Mouse (Mus musculus) forebrain, embryonic 12.5 days (tissue): ENCODE measurements around the gene Majin. TPM values are rescaled to one million over a fixed set of nuclear protein-coding genes. Genes with fewer than 3 reads are reported as not detected.

Experiments
- ATAC-seq: fragments of 200-750 bp; cut with Nextera tagmentation; 2 replicates; pipeline ENCODE4 v1.8.0; 2017; ENCODE audit warnings: moderate TSS enrichment; ENCODE audit not compliant: low FRiP score
- H3K27ac ChIP-seq: fragments of 300-500 bp; sonication (generic); 2 replicates; pipeline ENCODE4 v1.5.1; 2016; ENCODE audit warnings: mild to moderate bottlenecking
- H3K27me3 ChIP-seq: fragments of 300-500 bp; sonication (generic); 2 replicates; pipeline ENCODE4 v1.6.1; 2016; ENCODE audit warnings: mild to moderate bottlenecking
- H3K36me3 ChIP-seq: fragments of 300-500 bp; sonication (generic); replicated peaks from 2 replicates; pipeline ENCODE4 v1.6.1; 2016; ENCODE audit warnings: mild to moderate bottlenecking
- H3K4me1 ChIP-seq: fragments of 300-500 bp; sonication (generic); 2 replicates; pipeline ENCODE4 v1.6.1; 2016
- H3K4me2 ChIP-seq: fragments of 300-500 bp; sonication (generic); 2 replicates; pipeline ENCODE4 v1.6.1; 2016; ENCODE audit warnings: mild to moderate bottlenecking, moderate library complexity
- H3K4me3 ChIP-seq: fragments of 300-500 bp; sonication (generic); replicated peaks from 2 replicates; pipeline ENCODE4 v1.5.1; 2016; ENCODE audit warnings: mild to moderate bottlenecking
- H3K9ac ChIP-seq: fragments of 300-500 bp; sonication (generic); 2 replicates; pipeline ENCODE4 v1.6.1; 2016; ENCODE audit warnings: mild to moderate bottlenecking
- H3K9me3 ChIP-seq: fragments of 300-500 bp; sonication (generic); 2 replicates; pipeline ENCODE4 v1.6.1; 2016
- WGBS: fragments of 180-500 bp; shearing (Covaris S2); methylation state at CpG from one replicate; pipeline ENCODE4 v1.1.7; 2016; 5-methylcytosine and 5-hydroxymethylcytosine counted together
- polyA plus RNA-seq: library from polyadenylated mRNA; unstranded; fragments of >200 nt; fragmentation: Nextera tagmentation; extraction: Ambion mirVana; gene quantifications from 2 replicates; pipeline ENCODE4 v1.2.1, GENCODE M21; 2016

Gene Majin
- polyA plus RNA-seq, 1 experiment from 2014 or later, result not detected

- 82% methylated on average over 8 of the region's 8 CpGs for WGBS
- H3K4me2 ChIP-seq, result no peak overlapping the region
- H3K4me1 ChIP-seq, result no peaks in the 10 kb centered on the region; the same call in 1 of the 2 replicates
- ATAC-seq, result no peak
- no peaks in the 10 kb centered on the region for H3K9me3 ChIP-seq
- H3K36me3 ChIP-seq, result no peaks in the 10 kb centered on the region
- H3K27ac ChIP-seq, result no peak overlapping the region
- H3K27me3 ChIP-seq, result peaks cover 8% of the 10 kb centered on the region; the same call in 1 of the 2 replicates
- H3K4me3 ChIP-seq, result no peak overlapping the region
- no peak overlapping the region for H3K9ac ChIP-seq
Measured at GRCm38 (mm10) chr19:6171215-6171614, 13.0 kb upstream of the Majin start.

DNA sequence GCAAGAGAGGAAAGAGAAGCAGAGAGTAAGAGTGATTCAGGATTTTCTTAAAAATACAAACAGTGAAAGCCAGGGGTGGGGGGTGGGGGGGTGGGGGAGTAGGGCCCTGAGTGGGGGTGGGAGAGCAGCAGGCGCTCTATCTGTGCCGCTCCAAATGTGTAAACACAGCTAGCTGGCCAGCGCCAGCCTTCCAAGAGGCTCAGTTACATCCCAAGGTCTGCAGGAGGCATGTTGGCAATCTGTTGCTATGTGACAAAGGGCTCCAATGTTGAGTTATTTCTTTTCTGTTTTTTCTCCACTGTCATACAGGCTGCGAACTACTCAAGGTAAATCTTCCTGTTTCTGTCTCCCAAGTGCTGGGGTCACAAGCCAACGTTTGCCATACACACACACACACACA lies 9.4 kb upstream of the Majin start:
- H3K27me3 ChIP-seq, result peaks cover 8% of the 10 kb centered on the region; the same call in 1 of the 2 replicates
- H3K4me3 ChIP-seq, result no peak overlapping the region
- H3K27ac ChIP-seq, result no peak overlapping the region
- no peak overlapping the region for H3K9ac ChIP-seq
- no peaks in the 10 kb centered on the region for H3K9me3 ChIP-seq
- ATAC-seq, result no peak
- no peak overlapping the region for H3K4me2 ChIP-seq
- no peaks in the 10 kb centered on the region; the same call in 1 of the 2 replicates for H3K4me1 ChIP-seq
- 58% methylated on average over 5 of the region's 5 CpGs for WGBS
- no peaks in the 10 kb centered on the region for H3K36me3 ChIP-seq

DNA sequence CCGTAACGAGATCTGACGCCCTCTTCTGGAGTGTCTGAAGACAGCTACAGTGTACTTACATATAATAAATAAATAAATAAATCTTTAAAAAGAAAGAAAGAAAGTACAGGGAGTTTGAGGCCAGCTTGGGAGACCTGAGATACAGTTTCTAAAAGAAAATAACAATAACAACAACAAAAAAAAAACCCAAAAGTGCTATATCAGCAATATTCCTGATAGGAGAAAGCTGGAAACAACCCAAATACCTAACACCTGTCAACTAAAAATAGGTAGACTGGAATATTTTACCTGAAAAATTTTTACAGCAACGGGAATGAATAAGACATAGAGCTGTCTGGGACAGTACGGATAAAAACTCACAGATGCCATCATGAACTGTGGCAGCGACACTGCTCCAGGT lies 5.4 kb upstream of the Majin start:
- Histone ChIP-seq H3K27me3 (no peaks in the 10 kb centered on the region; the same call in 1 of the 2 replicates), H3K4me3 (no peak overlapping the region), H3K9ac (no peak overlapping the region), H3K9me3 (no peaks in the 10 kb centered on the region), H3K36me3 (no peaks in the 10 kb centered on the region), H3K4me2 (no peak overlapping the region), H3K4me1 (peaks cover 4% of the 10 kb centered on the region), H3K27ac (no peak overlapping the region)
- no peak for ATAC-seq
- WGBS, result 90% methylated on average over 6 of the region's 6 CpGs

DNA sequence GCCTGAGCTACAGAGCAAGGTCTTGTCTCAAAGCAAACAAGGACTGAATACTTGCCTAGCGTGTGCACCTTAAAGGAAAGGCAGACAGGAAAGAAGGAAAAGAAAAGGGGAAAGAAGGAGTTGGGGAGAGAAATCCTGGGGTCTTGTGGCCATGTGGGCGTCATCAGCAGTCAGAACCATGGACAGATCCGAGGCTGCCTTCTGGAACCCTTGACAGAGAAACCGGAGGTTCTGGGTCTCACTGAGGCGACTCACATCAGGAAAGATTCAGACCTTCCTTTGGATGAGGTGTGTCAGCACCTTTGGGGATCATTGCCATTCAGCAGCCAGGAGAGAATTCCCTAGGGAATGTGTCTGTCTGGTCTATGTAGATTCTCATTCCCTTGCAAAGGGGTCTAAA lies 2.6 kb upstream of the Majin start:
- no peaks in the 10 kb centered on the region; the same call in 1 of the 2 replicates for H3K27me3 ChIP-seq
- no peak for ATAC-seq
- peaks cover 4% of the 10 kb centered on the region; the same call in 1 of the 2 replicates for H3K4me1 ChIP-seq
- no peak overlapping the region for H3K4me2 ChIP-seq
- H3K27ac ChIP-seq, result no peak overlapping the region
- H3K9me3 ChIP-seq, result no peaks in the 10 kb centered on the region
- no peak overlapping the region for H3K4me3 ChIP-seq
- 32% methylated on average over 5 of the region's 5 CpGs for WGBS
- H3K9ac ChIP-seq, result no peak overlapping the region
- H3K36me3 ChIP-seq, result no peaks in the 10 kb centered on the region

GRCm38 (mm10) chr19:6182534-6182933 lies 1.7 kb upstream of the Majin start:
- WGBS, result 20% methylated on average over 3 of the region's 3 CpGs
- H3K9me3 ChIP-seq, result no peaks in the 10 kb centered on the region
- no peak overlapping the region for H3K9ac ChIP-seq
- no peaks in the 10 kb centered on the region; the same call in 1 of the 2 replicates for H3K27me3 ChIP-seq
- no peak overlapping the region for H3K27ac ChIP-seq
- H3K36me3 ChIP-seq, result no peaks in the 10 kb centered on the region
- no peak for ATAC-seq
- no peak overlapping the region for H3K4me3 ChIP-seq
- H3K4me2 ChIP-seq, result no peak overlapping the region
- peaks cover 4% of the 10 kb centered on the region; the same call in 1 of the 2 replicates for H3K4me1 ChIP-seq

- H3K9ac ChIP-seq, result no peak overlapping the region
- no peak overlapping the region for H3K4me3 ChIP-seq
- H3K4me2 ChIP-seq, result no peak overlapping the region
- WGBS, result 77% methylated on average over 2 of the region's 2 CpGs
- H3K4me1 ChIP-seq, result no peaks in the 10 kb centered on the region
- no peaks in the 10 kb centered on the region for H3K27me3 ChIP-seq
- H3K36me3 ChIP-seq, result no peaks in the 10 kb centered on the region
- no peaks in the 10 kb centered on the region for H3K9me3 ChIP-seq
- no peak overlapping the region for H3K27ac ChIP-seq
- ATAC-seq, result no peak
Measured at GRCm38 (mm10) chr19:6204265-6204664, 20.1 kb downstream of the Majin start.

DNA sequence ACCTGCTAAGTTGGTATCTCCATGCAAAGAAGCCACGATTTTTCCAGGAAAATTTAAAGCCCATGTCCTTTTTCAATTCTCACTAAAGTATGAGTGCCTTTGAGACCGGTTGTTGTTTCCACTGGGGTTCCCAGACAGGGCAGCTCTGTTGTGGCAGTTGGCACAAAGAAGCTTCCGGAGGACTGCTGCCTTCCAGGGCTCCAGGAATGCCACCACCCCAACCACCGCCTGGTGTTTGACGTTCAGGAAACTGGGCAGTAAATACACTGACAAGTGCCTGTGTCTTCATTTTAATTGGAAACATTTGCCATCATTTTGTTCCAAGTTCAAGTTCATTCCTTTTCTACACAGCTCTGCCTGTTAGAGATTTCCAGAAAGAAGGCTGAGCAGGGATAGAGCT lies 22.5 kb downstream of the Majin start:
- Histone ChIP-seq H3K9me3 (no peaks in the 10 kb centered on the region), H3K36me3 (no peaks in the 10 kb centered on the region), H3K4me1 (no peaks in the 10 kb centered on the region), H3K27me3 (no peaks in the 10 kb centered on the region), H3K9ac (no peak overlapping the region), H3K27ac (no peak overlapping the region), H3K4me2 (no peak overlapping the region), H3K4me3 (no peak overlapping the region)
- 75% methylated on average over 5 of the region's 5 CpGs for WGBS
- ATAC-seq, result no peak

DNA sequence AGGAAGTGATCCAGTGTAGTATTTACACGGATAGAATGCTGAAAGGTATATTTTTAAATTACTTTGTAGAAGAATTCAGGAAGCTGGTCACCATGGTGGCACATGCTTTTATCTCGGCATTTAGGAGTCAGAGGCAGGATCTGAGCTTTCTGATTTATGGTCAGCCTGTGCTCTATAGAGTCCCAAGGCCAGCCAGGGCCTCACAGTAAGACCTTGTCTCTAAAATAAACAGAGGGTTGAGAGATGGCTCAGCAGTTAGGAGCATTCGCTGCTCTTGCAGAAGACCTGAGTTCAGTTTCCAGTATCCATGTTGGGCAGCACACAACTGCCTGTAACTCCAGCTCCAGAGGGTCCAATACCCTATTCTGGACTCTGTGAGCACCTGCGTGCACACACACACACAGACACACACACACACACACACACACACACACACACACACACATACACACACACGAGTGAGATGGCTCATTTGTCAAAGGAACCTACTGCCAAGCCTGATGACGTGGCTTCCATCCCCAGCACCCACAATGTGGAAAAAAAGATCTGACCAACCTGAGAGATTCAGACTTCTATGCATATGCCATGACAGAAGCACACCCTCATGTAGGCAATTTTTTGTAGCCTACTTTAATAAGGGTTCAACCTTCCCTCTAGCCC lies 32.0 kb downstream of the Majin start:
- H3K4me3 ChIP-seq, result no peak overlapping the region
- H3K4me1 ChIP-seq, result no peaks in the 10 kb centered on the region
- H3K36me3 ChIP-seq, result no peaks in the 10 kb centered on the region
- ATAC-seq, result no peak
- 89% methylated on average over 6 of the region's 6 CpGs for WGBS
- H3K4me2 ChIP-seq, result no peak overlapping the region
- H3K27ac ChIP-seq, result no peak overlapping the region
- H3K27me3 ChIP-seq, result no peaks in the 10 kb centered on the region
- H3K9me3 ChIP-seq, result no peaks in the 10 kb centered on the region
- H3K9ac ChIP-seq, result no peak overlapping the region

GRCm38 (mm10) chr19:6218606-6219005 lies 34.4 kb downstream of the Majin start:
- H3K27ac ChIP-seq, result no peak overlapping the region
- H3K9ac ChIP-seq, result no peak overlapping the region
- no peaks in the 10 kb centered on the region for H3K9me3 ChIP-seq
- ATAC-seq, result no peak
- no peaks in the 10 kb centered on the region for H3K4me1 ChIP-seq
- H3K27me3 ChIP-seq, result no peaks in the 10 kb centered on the region
- WGBS, result 78% methylated on average over 6 of the region's 6 CpGs
- H3K4me2 ChIP-seq, result no peak overlapping the region
- no peak overlapping the region for H3K4me3 ChIP-seq
- no peaks in the 10 kb centered on the region for H3K36me3 ChIP-seq

DNA sequence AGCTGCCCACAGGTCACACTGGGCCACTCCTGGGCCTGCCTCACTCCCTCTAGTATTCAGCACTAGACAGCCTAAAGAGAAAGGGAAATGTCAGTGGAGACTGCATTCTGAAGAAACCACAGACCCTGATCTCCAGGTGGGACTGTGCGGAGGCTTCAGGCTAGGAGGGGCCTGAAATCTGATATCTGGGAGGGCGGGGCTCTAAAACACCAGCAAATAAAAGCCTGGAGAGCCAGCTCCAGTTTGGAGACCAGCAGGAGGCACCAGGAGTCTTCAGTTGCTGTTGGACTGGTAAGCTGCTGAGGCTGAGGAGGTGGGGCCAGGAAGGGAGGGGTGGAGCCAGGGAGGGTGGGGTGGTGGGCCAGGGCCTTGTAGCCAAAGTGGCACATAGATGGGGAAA lies 41.9 kb downstream of the Majin start, which contains the start of gene Gpha2:
Gene Gpha2, plus strand, starts transcription at position 246 of the 400 bp plus-strand sequence.
- Histone ChIP-seq H3K36me3 (peaks cover 41% of the 10 kb centered on the region), H3K27ac (peak within 1 kb of the TSS; percentile 6; the same call in 1 of the 2 replicates), H3K9ac (no peak within 1 kb of the TSS), H3K9me3 (no peaks in the 10 kb centered on the region), H3K4me2 (no peak within 1 kb of the TSS), H3K27me3 (no peaks in the 10 kb centered on the region), H3K4me3 (no peak within 1 kb of the TSS), H3K4me1 (peaks cover 5% of the 10 kb centered on the region; the same call in 1 of the 2 replicates)
- ATAC-seq, result no peak
- 14% methylated on average over 2 of the region's 2 CpGs for WGBS

DNA sequence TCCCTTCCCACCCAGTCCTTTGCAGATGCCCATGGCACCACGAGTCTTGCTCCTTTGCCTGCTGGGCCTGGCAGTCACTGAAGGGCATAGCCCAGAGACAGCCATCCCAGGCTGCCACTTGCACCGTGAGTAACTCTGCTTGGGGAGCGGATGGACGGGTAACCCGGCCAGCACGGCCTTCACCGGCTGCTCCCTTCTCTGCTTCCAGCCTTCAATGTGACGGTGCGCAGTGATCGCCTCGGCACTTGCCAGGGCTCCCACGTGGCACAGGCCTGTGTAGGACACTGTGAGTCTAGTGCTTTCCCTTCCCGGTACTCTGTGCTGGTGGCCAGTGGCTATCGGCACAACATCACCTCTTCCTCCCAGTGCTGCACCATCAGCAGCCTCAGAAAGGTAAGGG lies 42.6 kb downstream of the Majin start:
- no peaks in the 10 kb centered on the region for H3K27me3 ChIP-seq
- H3K27ac ChIP-seq, result no peak overlapping the region
- H3K9me3 ChIP-seq, result no peaks in the 10 kb centered on the region
- 93% methylated on average over 14 of the region's 14 CpGs for WGBS
- peaks cover 47% of the 10 kb centered on the region for H3K36me3 ChIP-seq
- no peak overlapping the region for H3K9ac ChIP-seq
- no peak for ATAC-seq
- H3K4me2 ChIP-seq, result no peak overlapping the region
- no peak overlapping the region for H3K4me3 ChIP-seq
- peaks cover 5% of the 10 kb centered on the region; the same call in 1 of the 2 replicates for H3K4me1 ChIP-seq

DNA sequence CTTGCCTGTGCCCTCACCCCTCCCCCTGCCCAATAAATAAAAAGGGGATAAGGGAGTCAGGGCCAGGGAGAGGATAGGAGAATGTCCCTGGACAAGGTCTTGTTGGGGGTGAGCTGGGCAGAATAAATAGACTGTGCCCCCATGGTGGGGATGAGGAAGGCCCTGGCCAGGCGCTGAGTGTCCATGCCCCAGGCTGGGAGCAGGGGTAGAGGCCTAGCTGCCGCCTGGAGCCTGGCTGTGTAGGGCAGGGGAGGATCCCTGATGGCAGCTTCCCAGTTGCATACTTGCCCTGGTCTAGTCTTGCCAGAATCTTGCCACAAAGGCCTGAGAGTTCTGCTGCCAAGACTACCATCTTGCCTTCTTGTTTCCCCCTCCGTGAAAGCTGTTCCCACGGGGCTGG lies 43.7 kb downstream of the Majin start:
- no peak for ATAC-seq
- Histone ChIP-seq H3K9ac (no peak overlapping the region), H3K9me3 (no peaks in the 10 kb centered on the region), H3K27me3 (no peaks in the 10 kb centered on the region), H3K27ac (no peak overlapping the region), H3K4me2 (no peak overlapping the region), H3K36me3 (peaks cover 55% of the 10 kb centered on the region), H3K4me1 (peaks cover 5% of the 10 kb centered on the region; the same call in 1 of the 2 replicates), H3K4me3 (no peak overlapping the region)
- WGBS, result 79% methylated on average over 4 of the region's 4 CpGs

DNA sequence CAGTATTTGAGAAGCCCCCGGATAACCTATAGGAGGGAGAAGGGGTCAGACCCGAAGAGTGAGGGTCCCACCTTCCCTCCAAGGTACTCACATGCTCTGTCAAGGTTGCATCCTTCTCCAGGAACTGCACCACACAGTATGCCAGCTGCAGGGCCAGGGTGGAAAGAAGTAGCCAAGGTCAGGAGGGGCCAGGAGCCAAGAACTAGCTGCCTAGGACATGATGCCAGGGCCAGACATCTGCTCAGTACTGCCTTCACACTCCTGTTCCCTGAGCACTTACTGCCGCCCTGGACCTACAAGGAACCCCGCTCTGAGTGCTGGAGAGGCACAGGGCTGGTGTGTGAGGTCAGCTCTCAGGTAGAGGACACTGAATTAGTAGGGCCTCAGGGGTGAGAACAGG lies 46.2 kb downstream of the Majin start:
- Histone ChIP-seq H3K4me2 (no peak overlapping the region), H3K27ac (no peak overlapping the region), H3K4me3 (no peak overlapping the region), H3K4me1 (peaks cover 18% of the 10 kb centered on the region), H3K9me3 (no peaks in the 10 kb centered on the region), H3K36me3 (peaks cover 65% of the 10 kb centered on the region), H3K27me3 (no peaks in the 10 kb centered on the region), H3K9ac (no peak overlapping the region)
- 93% methylated on average over 4 of the region's 4 CpGs for WGBS
- no peak for ATAC-seq
